Mouse (Mus musculus): ENCODE data around the gene Kazn. TPM values are rescaled to one million over a fixed set of nuclear protein-coding genes. Genes with fewer than 3 reads are reported as not detected.

The Kazn gene
- polyA plus RNA-seq, 1 experiment, result not detected

DNA sequence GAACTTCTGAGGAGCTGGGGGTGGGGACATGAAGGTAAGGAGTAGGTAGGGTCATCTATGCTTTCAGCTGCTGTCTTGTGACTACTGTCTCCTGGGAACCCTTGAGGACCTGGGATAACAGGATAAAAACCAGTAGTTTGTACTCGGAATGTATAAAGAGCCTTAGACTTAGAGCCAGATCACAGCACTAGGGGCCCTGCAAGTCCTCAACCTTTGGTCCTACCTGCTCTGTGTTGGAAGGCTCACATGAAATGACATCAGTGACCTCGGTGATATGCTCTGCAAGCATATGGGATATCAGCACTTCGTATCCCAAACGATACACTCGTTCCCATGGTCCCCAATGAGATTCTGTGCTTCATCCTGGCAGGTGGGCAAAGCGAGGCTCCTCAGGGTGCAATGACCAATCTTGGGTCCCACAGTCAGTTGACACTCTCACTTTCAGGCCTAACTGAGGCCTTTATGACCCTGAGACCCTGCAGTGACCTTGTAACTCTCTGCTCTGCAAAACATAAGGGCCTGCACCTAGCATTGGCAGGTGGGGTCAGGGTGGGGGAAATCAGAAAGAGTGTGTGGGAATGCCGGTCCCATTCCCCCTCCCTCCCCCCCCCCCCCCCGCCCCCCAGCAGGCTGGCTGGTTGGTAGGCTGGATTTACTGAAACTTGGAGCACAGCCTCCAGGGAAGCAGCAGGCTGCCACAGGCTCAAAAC lies 67.3 kb downstream of the Kazn start:
- no peaks in the 10 kb centered on the region for H3K79me2 ChIP-seq (ENCODE audit: control insufficient read depth, insufficient read depth)
- no peak for TF ChIP-seq MAX (IDR thresholded peaks at IDR 0.05)
- no peak for TF ChIP-seq MYOD1 (IDR thresholded peaks at IDR 0.05; ENCODE audit: control insufficient read depth, insufficient read length, low read depth)
- TF ChIP-seq MYOG (IDR thresholded peaks at IDR 0.05; ENCODE audit: control insufficient read depth, extremely low read depth, insufficient read length), result no peak
- no peak for TF ChIP-seq CTCF (IDR thresholded peaks at IDR 0.05; ENCODE audit: control insufficient read depth, insufficient read depth, insufficient read length)
- no peak for TF ChIP-seq USF1 (IDR thresholded peaks at IDR 0.05; ENCODE audit: low read depth)
- no peak for TF ChIP-seq CEBPB (IDR thresholded peaks at IDR 0.05; ENCODE audit: low read depth)
- H3K4me3 ChIP-seq (ENCODE audit: insufficient read depth, poor library complexity, severe bottlenecking), result no peak overlapping the region
- H3K27me3 ChIP-seq (ENCODE audit: control insufficient read depth, insufficient read depth, insufficient read length), result no peaks in the 10 kb centered on the region
- H3K36me3 ChIP-seq (ENCODE audit: control insufficient read depth, insufficient read depth), result no peaks in the 10 kb centered on the region
- H3ac ChIP-seq (ENCODE audit: control insufficient read depth, insufficient read length, low read depth), result no peak overlapping the region
- H3K79me3 ChIP-seq (ENCODE audit: low read depth), result no peaks in the 10 kb centered on the region

GRCm38 (mm10) chr4:142170882-142171768 lies 68.1 kb downstream of the Kazn start:
- TF ChIP-seq CEBPB (IDR thresholded peaks at IDR 0.05; ENCODE audit: low read depth) (no peak), FOSL1 (IDR thresholded peaks at IDR 0.05; ENCODE audit: insufficient read depth, low read length, poor library complexity, severe bottlenecking) (no peak), MYOG (IDR thresholded peaks at IDR 0.05; ENCODE audit: control insufficient read depth, extremely low read depth, insufficient read length) (no peak), CTCF (IDR thresholded peaks at IDR 0.05; ENCODE audit: control insufficient read depth, insufficient read depth, insufficient read length) (no peak), MAX (IDR thresholded peaks at IDR 0.05) (no peak), USF1 (IDR thresholded peaks at IDR 0.05; ENCODE audit: low read depth) (no peak)
- Histone ChIP-seq H3K4me3 (ENCODE audit: insufficient read depth, poor library complexity, severe bottlenecking) (no peak overlapping the region), H3ac (ENCODE audit: control insufficient read depth, insufficient read length, low read depth) (no peak overlapping the region), H3K36me3 (ENCODE audit: control insufficient read depth, insufficient read depth) (no peaks in the 10 kb centered on the region), H3K27me3 (ENCODE audit: control insufficient read depth, insufficient read depth, insufficient read length) (no peaks in the 10 kb centered on the region), H3K79me3 (ENCODE audit: low read depth) (no peaks in the 10 kb centered on the region), H3K79me2 (ENCODE audit: control insufficient read depth, insufficient read depth) (no peaks in the 10 kb centered on the region)

DNA sequence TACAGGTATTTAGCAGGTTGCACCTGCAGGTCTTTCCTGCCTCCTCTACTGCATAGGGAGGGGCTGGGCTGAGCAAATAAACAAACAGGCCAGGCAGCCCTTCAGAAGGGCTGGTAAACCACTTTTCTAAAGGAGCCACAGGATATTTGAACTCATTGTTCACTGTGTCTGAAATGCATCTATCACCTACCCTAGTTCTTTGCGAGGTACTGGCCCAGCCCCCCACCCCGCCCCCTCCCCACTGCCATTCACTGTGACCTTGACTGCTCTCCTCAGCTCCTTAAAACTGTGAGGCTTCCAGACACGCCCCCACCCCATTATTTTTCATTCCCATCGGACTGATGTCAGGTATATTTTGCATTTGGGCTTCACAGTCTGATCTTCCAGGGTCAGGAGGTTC lies 69.6 kb downstream of the Kazn start:
- H3K27me3 ChIP-seq (ENCODE audit: control insufficient read depth, insufficient read depth, insufficient read length), result no peaks in the 10 kb centered on the region
- TF ChIP-seq CEBPB (IDR thresholded peaks at IDR 0.05; ENCODE audit: low read depth) (no peak), MYOD1 (IDR thresholded peaks at IDR 0.05; ENCODE audit: control insufficient read depth, insufficient read length, low read depth) (no peak), FOSL1 (IDR thresholded peaks at IDR 0.05; ENCODE audit: insufficient read depth, low read length, poor library complexity, severe bottlenecking) (no peak), CTCF (IDR thresholded peaks at IDR 0.05; ENCODE audit: control insufficient read depth, insufficient read depth, insufficient read length) (no peak), USF1 (IDR thresholded peaks at IDR 0.05; ENCODE audit: low read depth) (no peak), MYOG (IDR thresholded peaks at IDR 0.05; ENCODE audit: control insufficient read depth, extremely low read depth, insufficient read length) (no peak), MAX (IDR thresholded peaks at IDR 0.05) (no peak)
- no peak overlapping the region for H3K4me3 ChIP-seq (ENCODE audit: insufficient read depth, poor library complexity, severe bottlenecking)

GRCm38 (mm10) chr4:142168352-142168751 lies 70.8 kb downstream of the Kazn start:
- no peak for TF ChIP-seq CEBPB (IDR thresholded peaks at IDR 0.05; ENCODE audit: low read depth)
- H3K79me2 ChIP-seq (ENCODE audit: control insufficient read depth, insufficient read depth), result no peaks in the 10 kb centered on the region
- no peaks in the 10 kb centered on the region for H3K36me3 ChIP-seq (ENCODE audit: control insufficient read depth, insufficient read depth)
- no peak overlapping the region for H3ac ChIP-seq (ENCODE audit: control insufficient read depth, insufficient read length, low read depth)
- no peaks in the 10 kb centered on the region for H3K79me3 ChIP-seq (ENCODE audit: low read depth)
- no peaks in the 10 kb centered on the region for H3K27me3 ChIP-seq (ENCODE audit: control insufficient read depth, insufficient read depth, insufficient read length)
- H3K4me3 ChIP-seq (ENCODE audit: insufficient read depth, poor library complexity, severe bottlenecking), result no peak overlapping the region

More for the DNA sequence above, 69.6 kb downstream of the Kazn start:
- no peaks in the 10 kb centered on the region for H3K36me3 ChIP-seq (ENCODE audit: control insufficient read depth, insufficient read depth)
- H3ac ChIP-seq (ENCODE audit: control insufficient read depth, insufficient read length, low read depth), result no peak overlapping the region
- no peaks in the 10 kb centered on the region for H3K79me3 ChIP-seq (ENCODE audit: low read depth)
- no peaks in the 10 kb centered on the region for H3K79me2 ChIP-seq (ENCODE audit: control insufficient read depth, insufficient read depth)

- Histone ChIP-seq H3K36me3 (ENCODE audit: control insufficient read depth, insufficient read depth) (no peaks in the 10 kb centered on the region), H3K79me2 (ENCODE audit: control insufficient read depth, insufficient read depth) (no peaks in the 10 kb centered on the region), H3ac (ENCODE audit: control insufficient read depth, insufficient read length, low read depth) (no peak overlapping the region), H3K27me3 (ENCODE audit: control insufficient read depth, insufficient read depth, insufficient read length) (no peaks in the 10 kb centered on the region), H3K4me3 (ENCODE audit: insufficient read depth, poor library complexity, severe bottlenecking) (no peak overlapping the region), H3K79me3 (ENCODE audit: low read depth) (no peaks in the 10 kb centered on the region)
- no peak for TF ChIP-seq USF1 (IDR thresholded peaks at IDR 0.05; ENCODE audit: low read depth)
- TF ChIP-seq CEBPB (IDR thresholded peaks at IDR 0.05; ENCODE audit: low read depth), result no peak
- TF ChIP-seq CTCF (IDR thresholded peaks at IDR 0.05; ENCODE audit: control insufficient read depth, insufficient read depth, insufficient read length), result no peak
- TF ChIP-seq MAX (IDR thresholded peaks at IDR 0.05), result no peak
- no peak for TF ChIP-seq MYOD1 (IDR thresholded peaks at IDR 0.05; ENCODE audit: control insufficient read depth, insufficient read length, low read depth)
- TF ChIP-seq MYOG (IDR thresholded peaks at IDR 0.05; ENCODE audit: control insufficient read depth, extremely low read depth, insufficient read length), result no peak
- TF ChIP-seq FOSL1 (IDR thresholded peaks at IDR 0.05; ENCODE audit: insufficient read depth, low read length, poor library complexity, severe bottlenecking), result no peak
Measured at GRCm38 (mm10) chr4:142165835-142166701, 73.1 kb downstream of the Kazn start.

Data from C2C12 (cell line).